Mouse (Mus musculus): ENCODE measurements at regions not wholly inside any gene's neighbourhood (a gene's known extent, or its start where the extent isn't known, plus 50 kb on each side); places are given as distances from the start of the nearest gene placed in this dataset.

DNA sequence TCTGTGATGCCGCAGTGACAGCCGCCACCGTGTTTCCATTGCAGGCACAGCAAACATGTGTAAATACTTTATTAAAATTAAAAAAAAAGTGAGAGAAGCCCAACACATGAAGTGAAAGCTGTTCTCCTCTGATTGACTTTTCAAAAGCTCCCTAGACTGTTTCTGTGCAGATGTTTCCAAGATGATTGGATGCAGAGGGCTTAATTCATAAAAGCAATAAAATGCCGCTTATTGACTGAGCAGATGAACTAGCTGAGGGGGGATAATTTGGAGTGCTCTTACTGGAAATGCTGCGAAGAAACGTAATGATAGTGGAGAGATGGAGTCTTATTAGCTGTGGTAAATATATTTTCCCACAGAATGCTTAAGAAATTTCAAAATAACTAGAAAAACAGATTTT lies 170.4 kb downstream of the Rnf144a start:
- no peak for DNase-seq

DNA sequence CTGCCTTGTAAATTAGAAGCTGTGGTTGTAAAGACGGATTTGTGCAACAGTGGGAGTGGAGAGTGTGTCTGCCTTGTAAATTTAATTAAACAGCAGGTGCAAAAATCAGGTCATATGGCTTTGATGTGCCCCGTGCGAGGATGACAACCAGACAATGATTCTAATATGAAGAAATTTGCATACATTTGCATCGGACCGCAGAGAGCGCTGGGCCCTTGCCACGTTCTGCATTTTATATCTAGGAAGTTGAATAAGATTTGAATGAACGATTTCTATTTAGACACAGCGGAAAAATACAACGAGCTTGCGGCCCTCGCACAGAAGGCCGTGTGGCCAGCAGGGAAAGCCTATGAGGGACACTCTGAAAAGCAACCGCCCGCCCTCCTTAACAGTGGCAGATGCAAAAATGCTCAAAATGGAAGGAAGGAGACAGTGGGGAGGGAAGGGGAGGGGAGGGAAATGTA lies 187.5 kb downstream of the Rnf144a start:
- no peak for DNase-seq

DNA sequence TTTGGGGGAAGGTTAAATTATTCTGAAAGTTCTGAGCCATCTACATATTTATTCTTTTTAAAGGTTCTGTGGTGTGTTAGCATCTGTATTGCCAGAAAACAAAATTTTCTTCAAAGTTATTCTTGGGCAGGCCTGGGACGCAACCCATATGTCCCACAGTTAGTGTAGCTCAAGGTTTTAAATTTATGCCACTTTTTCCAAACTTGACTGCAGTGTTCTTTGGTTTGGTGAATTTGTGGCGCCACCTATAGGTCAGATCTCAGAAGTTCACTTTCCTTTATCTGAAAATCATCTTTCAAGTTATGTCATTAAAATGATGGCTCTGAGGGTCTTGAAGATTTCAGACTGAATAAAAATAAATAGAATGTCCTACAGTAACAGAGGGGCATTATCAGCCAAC lies 188.7 kb downstream of the Rnf144a start:
- DNase-seq: no peak

DNA sequence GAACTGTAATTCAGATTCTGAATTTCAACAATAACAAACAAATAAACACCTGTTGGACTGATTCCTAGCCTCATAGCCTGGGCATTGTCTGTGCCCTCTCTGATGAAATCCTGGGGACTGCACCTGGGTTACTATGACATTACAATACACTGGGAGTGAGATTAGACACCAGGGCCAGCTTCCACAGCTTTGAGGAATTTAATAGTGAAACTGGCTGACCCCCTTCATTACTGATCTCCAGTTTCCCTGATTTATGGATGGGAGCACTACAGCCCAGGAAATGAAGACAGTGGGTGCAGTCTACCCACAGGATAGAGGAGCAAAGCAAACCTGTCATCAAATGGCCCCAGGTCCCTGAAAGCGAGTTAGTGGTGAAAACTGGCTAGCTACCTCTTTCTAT lies 202.6 kb downstream of the Rnf144a start:
- DNase-seq: no peak

DNA sequence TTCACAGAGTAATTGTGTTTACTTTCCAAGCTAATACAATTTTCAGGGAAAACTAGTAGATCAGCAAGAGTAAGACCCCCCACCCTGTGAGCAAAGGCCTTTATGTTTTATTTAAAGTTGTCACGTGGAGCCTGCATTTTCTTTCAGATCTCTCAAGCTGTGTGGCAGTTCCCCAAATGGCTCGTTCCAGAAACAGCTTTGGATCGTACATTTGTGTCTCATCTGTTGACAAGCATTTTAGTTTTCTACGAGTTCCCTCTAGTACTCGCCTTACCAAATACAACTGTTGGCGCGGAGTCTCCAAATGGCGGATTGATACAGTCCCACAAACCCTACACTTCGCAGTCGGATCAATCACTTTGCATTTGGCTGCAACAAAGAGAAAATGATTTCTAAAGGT lies 203.6 kb downstream of the Rnf144a start:
- DNase-seq: no peak

DNA sequence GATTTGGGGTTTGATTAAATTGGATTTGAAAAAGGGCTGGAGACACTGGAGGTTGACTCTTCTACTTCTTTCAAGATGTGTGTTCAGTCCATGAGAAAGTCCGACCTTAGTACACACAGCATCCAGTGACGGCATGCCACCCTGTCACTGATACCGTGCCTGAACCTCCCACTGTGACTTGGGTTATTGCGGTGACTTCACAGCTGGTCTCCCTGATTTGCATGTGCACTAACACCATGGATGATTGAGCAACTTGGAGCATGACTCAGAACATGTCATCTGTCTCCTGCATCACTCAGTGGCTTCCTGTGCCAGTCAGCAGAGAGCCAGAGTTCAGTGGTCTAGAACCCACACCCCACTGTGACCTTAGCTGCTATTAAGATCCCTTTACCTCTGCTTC lies 208.3 kb downstream of the Rnf144a start:
- no peak for DNase-seq

DNA sequence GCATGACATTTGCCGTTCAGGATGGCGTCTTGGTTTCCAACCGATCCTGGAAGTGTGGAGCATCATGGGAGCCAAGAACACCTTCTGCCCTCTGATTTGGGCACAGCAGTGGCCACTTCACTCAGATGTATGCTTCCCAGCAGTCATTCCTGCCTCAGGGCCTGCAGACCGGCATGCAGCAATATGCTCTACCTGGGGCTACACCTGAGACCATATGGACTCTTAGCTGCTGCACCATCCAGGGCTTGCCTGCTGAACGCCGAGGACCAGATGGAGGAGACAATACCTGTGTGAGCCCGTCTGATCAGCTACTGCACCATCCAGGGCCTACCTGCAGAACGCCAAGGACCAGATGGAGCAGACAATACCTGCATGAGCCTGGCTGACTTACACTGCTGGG lies 209.0 kb downstream of the Rnf144a start:
- no peak for DNase-seq

DNA sequence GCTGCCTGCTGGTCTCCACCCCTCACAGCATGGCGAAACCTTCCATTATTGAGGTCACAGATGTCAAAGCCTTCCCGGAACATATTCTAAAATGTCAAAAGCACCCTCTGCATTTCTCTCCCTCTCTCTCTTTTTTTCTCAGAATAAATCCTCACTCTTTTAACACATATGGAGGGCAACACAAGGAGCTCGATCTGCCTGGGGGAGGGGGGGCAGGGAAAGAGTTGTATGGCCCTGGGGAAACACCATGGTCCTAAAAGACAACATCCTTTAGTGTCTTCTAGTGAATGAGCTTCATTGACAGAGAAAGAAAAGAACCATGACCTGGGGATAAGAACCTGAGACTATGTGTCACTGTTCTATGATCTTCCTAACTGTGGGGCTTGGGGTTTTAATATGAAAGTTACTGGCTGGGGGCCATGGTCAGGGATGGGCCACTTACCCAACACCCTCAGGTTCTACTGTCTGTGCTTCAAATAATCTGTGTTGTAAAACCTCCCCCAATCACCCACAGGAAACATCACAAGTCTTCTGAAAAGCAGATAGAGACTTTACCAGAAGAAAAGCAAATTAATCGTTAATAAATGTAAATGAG lies 223.0 kb downstream of the Rnf144a start:
- DNase-seq: no peak

DNA sequence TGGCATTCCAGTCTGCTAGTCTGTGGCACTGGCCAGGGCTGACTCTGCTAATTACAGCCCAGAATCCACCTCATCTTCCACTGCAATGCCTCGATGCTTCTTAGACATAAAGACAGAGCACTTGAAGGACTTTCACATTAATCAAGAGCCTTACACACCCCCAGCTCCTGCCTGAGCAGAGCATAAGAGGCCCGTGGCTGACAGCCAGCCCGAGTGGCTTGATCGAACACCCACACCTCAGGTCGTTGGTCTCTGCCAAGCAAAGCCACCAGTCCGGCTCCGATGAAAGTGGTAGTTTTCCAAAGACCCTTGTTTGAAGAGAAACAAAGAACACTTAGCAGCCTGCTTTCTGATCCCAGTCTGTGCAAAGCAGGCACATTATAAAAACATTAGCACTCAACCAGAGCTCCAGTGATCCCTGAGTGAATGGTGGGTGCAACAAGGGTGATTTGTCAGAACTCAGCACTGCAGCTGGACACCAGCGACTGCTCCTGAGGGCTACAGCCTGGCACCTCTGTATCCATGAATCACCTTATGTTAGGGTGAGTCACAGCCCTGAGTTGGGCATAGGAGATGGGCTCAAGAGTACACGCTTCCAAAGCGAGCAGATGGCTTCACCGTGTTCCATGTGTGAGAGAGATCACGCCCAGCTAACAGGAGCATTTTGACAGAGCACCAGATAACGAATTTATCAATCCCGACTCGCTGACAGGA lies 223.6 kb downstream of the Rnf144a start:
- no peak for DNase-seq

DNA sequence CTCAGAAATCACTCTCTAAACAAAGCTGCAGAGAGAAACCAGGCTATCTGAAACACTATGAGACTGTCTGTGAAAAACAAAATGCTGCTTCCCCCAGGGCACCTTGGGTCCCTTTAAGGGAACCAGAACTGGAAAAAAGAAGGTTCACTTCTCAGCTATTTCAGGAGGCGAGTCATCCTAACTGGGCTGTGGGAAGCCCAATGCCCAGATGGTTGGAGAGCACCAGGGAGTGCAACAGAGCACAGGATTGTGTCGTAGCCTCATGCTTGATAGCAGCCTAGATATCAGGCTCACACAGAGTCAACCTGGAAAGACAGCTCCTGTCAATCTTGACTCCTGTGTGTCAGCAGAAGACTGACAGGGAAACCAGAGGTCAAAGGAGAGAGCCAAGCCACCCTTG lies 226.1 kb downstream of the Rnf144a start:
- DNase-seq: no peak

DNA sequence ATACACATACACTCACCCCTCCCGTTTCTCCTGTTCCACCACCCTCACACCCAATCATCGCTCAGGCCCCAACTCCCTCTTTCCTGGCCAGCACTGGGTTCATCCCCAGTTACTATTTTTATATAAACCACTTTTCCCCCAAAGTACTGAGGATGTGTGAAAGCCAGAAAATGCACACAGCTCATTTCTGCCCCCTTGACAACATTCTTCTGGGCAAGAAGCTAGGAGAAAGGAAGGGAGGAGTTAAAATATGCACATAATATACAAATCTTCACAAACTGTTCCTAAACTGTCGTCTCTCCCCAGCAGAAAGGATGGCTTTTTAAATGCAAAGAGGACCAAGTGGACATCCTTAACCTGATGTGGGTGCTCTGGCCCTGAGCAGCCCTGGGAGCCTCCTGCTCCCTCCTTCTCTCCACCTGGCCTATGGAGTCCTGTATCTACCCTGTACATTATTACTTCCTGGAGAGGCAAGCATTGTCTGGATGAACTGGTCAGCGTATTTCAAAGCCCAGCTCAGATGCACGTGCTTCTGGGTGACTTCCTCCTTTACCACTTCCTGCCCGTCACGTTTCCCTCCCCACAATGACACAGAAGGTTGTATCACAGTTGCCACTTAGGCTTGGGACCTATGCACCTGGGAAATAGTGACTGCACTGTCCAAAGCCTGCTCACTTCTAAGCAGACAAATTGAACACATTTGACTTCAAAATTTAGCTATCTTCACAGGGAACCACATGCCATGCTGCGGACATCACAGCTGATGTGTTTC lies 227.8 kb downstream of the Rnf144a start:
- DNase-seq: no peak

DNA sequence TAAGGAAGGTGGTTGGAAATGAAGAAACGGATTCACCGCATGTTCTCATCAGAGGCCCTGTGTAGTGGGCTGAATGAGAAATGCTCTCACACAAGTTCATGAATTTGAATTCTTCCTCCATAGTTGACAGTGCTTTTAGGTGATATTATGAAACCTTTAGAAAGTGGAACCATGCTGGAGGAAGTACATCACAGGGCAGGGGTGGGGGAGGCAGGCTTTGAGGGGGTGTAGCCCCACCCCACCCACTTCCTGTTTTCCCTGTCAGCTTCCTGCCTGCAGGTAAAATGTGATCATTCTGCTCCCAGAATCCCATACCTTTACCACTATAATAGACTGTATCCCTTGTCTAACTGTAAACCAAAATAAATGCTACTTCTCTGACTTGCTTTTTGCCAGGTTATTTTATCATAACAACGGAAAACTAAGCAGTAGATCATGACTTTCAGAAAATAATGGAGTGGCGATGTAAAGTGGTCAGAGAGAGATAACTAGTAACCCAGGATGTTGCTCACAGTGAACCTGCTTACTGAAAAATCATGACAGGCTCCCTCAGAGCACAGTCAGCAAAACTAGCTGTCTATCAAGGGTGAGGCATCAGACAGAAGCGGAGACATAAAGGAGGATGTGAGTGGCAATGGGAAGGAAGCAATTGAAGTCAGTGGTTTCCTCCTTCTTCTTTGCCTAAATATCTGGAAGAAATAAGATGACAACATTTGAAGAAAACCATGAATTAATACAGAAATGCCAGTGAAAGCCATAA lies 230.2 kb downstream of the Rnf144a start:
- DNase-seq: no peak

DNA sequence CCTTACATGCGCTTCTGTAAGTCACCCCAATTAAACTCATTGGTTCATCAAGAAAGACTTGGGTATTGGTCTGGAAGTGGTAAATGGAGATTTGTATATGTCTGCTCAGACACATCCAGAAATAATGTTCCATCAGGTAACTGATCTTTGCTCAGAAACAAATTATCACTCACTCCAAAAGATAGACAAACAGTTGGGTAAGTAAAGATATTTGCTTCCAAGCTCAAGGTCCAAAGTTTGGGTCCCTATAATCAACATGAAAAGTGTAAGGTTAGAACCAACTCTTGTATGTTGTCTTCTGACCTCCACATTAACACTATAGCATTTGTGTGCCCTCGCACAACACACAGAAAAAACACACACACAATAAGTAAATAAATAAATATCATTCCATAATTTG lies 232.0 kb downstream of the Rnf144a start:
- no peak for DNase-seq

DNA sequence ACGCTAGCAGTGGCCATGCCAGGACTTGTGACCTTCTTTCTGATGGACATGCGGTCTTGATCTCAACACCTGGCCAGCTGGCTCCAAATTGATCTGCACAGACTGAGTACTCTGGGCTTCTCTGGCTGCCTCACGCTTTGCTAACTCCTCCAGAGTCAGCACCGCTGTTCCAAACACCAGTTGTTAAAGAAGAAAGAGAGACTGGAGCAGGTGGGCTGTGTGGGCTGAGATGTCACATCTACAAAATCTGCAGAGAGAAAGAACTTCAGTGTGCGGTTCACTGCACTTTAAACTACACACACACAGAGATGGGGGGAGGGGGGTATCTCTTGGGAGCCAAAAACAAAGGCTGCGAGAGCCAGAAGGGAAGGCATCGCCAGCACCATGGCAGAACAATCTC lies 234.2 kb downstream of the Rnf144a start:
- no peak for DNase-seq

DNA sequence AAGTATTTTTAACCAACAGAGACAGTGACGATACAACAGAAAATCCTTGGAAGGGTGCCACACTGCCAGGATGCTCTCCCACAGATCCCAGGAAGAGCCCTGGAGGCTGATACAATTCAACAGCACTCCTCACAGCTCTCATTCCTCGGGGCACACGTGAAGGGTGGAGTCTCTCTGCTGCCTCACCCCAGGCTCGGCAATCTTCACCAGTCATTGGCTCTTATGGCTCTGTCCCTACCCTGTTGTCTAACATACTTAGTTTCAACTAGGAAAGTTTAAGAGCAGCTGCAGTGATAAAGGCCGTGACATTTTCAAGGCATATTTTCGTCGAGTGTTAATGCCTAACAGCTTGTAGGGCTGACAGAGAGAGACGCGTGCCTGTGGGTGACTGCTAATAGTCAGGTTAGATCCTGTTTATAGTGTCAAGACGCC lies 238.8 kb downstream of the Rnf144a start:
- no peak for DNase-seq

DNA sequence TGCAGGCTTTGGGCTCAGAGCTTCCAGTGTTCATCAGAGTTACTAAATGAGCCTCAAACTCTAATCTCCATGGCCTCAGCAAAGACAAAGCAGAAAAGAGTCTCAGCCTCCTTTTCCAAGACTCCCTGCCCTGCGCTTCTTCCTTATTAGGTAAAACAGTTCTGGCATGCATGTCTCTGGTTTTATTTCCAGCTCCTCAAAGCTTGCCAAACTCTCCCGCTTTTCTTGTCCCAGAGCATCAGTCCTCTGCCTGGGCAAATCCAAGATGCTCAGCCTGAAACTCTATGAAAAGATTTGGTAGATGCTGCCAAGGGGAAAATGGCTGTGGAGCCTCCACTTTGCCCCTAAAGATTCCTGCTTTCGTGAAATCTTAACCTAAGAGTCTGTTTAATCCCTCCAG lies 251.6 kb downstream of the Rnf144a start:
- no peak for DNase-seq

DNA sequence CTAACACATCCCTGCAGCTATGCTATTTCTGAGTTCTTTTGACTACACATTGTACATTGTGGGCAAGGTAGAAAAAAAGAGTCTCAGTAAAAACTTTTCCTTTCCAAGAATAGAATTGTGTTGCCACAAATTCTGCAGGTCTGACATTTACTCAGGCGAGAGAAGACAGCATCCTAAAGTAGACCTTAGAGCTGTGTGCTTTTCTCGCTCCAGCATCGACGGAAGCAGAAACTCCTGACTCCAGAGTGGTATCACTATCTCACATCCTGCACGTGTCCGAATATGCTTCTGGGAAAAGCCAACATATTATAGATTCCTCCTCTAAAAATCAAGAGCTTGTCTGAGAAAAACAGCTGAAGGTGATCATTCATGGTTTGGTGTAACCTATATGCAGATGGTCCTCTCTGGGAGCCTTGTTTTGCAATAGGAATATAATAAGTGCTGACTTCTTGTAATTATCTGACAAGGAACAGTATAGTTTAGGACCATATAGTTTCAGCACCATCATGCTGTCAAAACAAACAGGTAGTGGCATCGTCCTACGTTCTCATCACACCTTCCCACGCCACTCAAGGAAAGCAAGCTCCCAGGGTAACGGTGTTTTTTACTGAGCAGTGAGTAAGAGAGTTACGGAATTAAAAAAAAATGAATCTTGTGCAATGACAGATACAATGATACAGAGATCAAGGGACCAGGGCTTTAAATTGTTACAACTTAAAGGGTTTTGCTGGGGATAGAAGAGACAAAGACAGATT lies 254.0 kb downstream of the Rnf144a start:
- no peak for DNase-seq

DNA sequence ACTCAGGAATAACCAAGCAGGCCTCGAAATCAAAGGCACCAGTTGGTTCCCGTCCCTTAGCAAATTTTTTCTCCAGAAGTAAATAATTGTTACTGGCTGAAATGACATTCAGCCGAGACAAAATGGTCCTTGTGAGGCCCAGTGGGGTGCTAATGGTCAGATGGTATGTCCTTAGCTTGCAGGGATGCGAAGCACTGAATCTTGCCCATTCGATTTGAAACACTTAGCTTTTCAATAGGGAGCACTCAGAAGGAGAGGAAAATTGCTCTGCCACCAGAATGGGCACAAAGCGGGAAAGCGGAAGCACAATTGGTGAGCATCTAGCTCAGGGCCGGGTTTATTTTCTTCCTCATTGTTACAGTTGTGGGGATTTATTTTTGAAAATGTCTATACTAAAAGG lies 262.1 kb downstream of the Rnf144a start:
- DNase-seq: no peak

DNA sequence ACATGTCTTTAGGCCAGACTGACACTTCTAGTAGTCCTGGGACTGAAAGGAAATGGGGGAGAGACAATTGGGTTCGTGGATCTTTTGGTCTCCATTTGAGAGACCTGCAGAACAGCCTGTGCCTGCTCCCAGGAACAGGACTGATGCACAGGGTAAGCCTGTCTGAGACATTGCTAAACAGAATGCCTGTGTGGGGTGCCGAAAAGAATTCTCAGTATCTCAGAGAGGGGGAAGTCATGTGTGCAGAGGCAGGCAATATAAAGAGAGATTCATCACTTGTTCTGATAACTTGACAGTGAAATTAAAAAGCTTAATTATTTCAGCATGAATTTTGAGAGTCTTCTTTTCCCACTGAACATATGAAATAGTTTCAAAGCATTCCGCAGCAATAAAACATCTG lies 268.7 kb downstream of the Rnf144a start:
- no peak for DNase-seq

DNA sequence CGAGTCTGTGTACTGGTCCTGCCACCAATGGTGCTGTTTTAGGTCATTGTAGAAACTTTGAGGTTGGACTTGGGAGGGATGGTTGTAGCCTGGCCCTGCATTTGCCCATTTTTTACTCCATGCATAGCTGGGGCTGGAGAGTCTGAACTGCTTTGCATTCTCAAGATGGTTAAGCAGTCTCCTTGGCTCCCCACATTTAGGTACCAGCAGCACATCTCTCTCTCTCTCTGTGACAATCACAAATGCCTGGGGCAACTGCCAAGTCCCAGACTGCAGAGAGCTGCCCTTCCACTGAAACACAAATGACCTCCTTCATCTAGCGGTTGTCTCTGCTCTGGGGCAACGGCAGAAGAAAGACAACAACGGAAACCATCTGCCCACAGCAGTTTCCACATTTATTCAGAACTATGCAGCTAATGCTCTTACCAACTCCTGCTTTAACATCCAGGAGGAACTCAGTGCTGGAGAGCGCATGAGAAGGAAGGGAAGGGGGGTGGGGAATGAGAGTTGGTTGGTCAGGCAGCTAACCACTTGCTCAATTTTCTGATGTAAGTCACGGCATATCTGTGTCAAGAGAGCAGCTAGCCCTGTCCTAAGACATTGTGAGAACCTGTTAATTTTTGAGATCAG lies 269.9 kb downstream of the Rnf144a start:
- no peak for DNase-seq

DNA sequence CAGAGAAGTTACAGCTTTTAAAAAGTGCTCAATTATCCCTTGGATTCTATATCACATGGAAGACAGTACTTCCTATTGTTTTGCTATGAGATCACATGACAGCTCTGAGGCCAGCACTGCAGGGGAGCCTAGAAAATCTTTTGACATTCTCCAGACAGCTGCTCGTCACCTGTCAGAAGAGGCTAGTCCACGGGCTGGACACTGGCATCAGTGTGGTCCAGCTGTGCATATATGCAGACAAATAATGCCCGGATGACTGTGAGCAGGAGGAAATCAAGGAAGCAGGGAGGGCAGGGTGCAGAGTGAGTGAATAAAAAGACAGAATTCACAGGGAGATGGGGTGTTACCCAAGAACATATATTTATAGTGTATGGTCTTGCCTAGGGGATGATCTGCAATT lies 270.4 kb downstream of the Rnf144a start:
- no peak for DNase-seq

DNA sequence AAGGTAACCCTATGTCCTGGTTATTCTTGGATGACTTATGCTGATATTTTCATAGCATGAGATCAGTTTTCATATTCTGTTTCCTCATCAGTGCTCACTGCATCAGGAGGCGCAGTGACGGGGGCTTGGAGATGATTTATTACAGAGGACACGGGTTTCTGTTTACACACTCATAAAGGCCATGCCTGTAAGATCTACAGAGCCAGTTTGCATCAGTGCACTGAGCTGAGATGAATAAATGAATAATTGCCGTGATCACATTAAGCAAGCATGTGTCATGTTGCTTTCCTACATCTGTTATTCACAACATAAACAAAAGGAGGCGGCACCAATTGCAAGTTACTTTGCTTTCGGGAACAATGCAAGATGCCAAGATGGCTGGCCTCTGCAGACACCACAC lies 271.6 kb downstream of the Rnf144a start:
- no peak for DNase-seq

All from adrenal gland, adult 8-10 months (tissue).